Mouse (Mus musculus) liver, embryonic 14.5 days (tissue): ENCODE measurements at regions not wholly inside any gene's neighbourhood (a gene's known extent, or its start where the extent isn't known, plus 50 kb on each side); places are given as distances from the start of the nearest gene placed in this dataset.

Source experiments
- ATAC-seq: fragments of 200-750 bp; cut with Nextera tagmentation; 2 replicates; pipeline ENCODE4 v1.8.0; 2017; ENCODE audit warnings: moderate number of reproducible peaks, mild to moderate bottlenecking, moderate library complexity; ENCODE audit not compliant: insufficient read depth
- DNase-seq, 3 experiments: peaks; one replicate each; pipeline ENCODE4 v3.0.0-alpha.2; 2012 to 2013; ENCODE audit warnings: low read depth in 3 of 3, low spot score in 3 of 3
- H3K27ac ChIP-seq: fragments of 300-500 bp; sonication (generic); 2 replicates; pipeline ENCODE4 v1.5.1; 2014; ENCODE audit warnings: moderate library complexity, mild to moderate bottlenecking, control low read depth, inconsistent platforms
- H3K27me3 ChIP-seq: fragments of 300-500 bp; sonication (generic); 2 replicates; pipeline ENCODE4 v1.6.1; 2014; ENCODE audit warnings: mild to moderate bottlenecking, low read length, moderate library complexity; ENCODE audit not compliant: control insufficient read depth, insufficient read depth
- H3K36me3 ChIP-seq: fragments of 300-500 bp; sonication (generic); replicated peaks from 2 replicates; pipeline ENCODE4 v1.6.1; 2014; ENCODE audit warnings: low read depth; ENCODE audit not compliant: control insufficient read depth, insufficient read depth
- H3K4me1 ChIP-seq, 2 experiments: fragments of 200-500 bp in 1 of 2; fragments of 300-500 bp in 1 of 2; sonication (generic) in 1 of 2; replicated peaks; 2 replicates each; pipeline ENCODE4 v1.6.1; 2012 to 2014; ENCODE audit warnings: antibody characterized with exemption in 1 of 2, inconsistent platforms in 1 of 2, low read length in 1 of 2; ENCODE audit not compliant: control insufficient read depth in 2 of 2, insufficient read depth in 2 of 2
- H3K4me2 ChIP-seq: fragments of 300-500 bp; sonication (generic); 2 replicates; pipeline ENCODE4 v1.6.1; 2014; ENCODE audit warnings: low read depth, mild to moderate bottlenecking, control low read depth, moderate library complexity
- H3K4me3 ChIP-seq, 2 experiments: fragments of 200-500 bp in 1 of 2; fragments of 300-500 bp in 1 of 2; sonication (generic) in 1 of 2; 2 replicates each; pipeline ENCODE4 v1.5.1; 2012 to 2014; ENCODE audit warnings: low read depth in 2 of 2, low read length in 2 of 2, mild to moderate bottlenecking in 2 of 2, control low read depth in 1 of 2, inconsistent platforms in 1 of 2, moderate library complexity in 1 of 2; ENCODE audit not compliant: insufficient read depth in 1 of 2
- H3K9ac ChIP-seq: fragments of 300-500 bp; sonication (generic); replicated peaks from 2 replicates; pipeline ENCODE4 v1.6.1; 2014; ENCODE audit warnings: mild to moderate bottlenecking, control low read depth, moderate library complexity
- H3K9me3 ChIP-seq: fragments of 300-500 bp; sonication (generic); 2 replicates; pipeline ENCODE4 v1.6.1; 2016; ENCODE audit warnings: low read length, mixed read lengths; ENCODE audit not compliant: control insufficient read depth
- CTCF ChIP-seq: IDR thresholded peaks from 2 replicates; pipeline ENCODE4 v1.5.1; 2016; ENCODE audit warnings: antibody characterized with exemption, low read depth, control low read depth
- EP300 ChIP-seq: IDR thresholded peaks from 2 replicates; pipeline ENCODE4 v1.6.1; 2016; ENCODE audit warnings: antibody characterized with exemption, low read depth
- WGBS: fragments of 180-500 bp; shearing (Covaris S2); extraction: QIAGEN DNeasy Blood & Tissue Kit; methylation state at CpG from one replicate; pipeline ENCODE4 v1.1.7; 2014; ENCODE audit not compliant: insufficient replicate concordance; 5-methylcytosine and 5-hydroxymethylcytosine counted together

DNA sequence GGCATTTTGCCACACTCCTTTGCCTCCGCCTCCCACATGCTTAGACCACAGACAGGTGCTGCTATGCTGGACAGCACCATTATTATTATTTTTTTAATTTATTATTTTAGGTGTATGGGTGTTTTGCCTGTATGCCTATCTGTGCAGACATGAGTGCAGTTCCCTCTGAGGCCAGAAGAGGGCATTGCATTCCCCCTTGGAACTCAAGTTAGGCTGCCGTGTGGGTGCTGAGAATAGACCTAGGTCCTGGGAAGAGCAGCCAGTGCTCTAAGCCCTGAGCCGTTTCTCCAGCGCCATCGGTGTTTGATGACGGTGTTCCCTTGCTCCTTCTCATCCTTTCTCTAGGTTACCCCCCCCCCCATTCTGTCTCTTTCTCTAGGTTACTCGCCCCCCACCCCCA, 49.9 kb upstream of the Ucn3 start:
- H3K9ac ChIP-seq = no peak overlapping the region
- no peak for DNase-seq
- ATAC-seq = no peak
- no peaks in the 10 kb centered on the region for H3K9me3 ChIP-seq
- H3K27me3 ChIP-seq = no peaks in the 10 kb centered on the region
- TF ChIP-seq EP300 (no peak), CTCF (peak; percentile 44)
- 62% methylated on average over 7 of the region's 7 CpGs for WGBS
- H3K4me3 ChIP-seq = no peak overlapping the region
- no peaks in the 10 kb centered on the region for H3K4me1 ChIP-seq
- H3K36me3 ChIP-seq = no peaks in the 10 kb centered on the region
- no peak overlapping the region for H3K27ac ChIP-seq
- H3K4me2 ChIP-seq = no peak overlapping the region
